Mouse (Mus musculus): ENCODE results near the gene Ascl2. TPM values are rescaled to one million over a fixed set of nuclear protein-coding genes. Genes with fewer than 3 reads are reported as not detected.

Gene Ascl2
- polyA plus RNA-seq, 1 experiment from 2014 or later: 0.91 TPM

DNA sequence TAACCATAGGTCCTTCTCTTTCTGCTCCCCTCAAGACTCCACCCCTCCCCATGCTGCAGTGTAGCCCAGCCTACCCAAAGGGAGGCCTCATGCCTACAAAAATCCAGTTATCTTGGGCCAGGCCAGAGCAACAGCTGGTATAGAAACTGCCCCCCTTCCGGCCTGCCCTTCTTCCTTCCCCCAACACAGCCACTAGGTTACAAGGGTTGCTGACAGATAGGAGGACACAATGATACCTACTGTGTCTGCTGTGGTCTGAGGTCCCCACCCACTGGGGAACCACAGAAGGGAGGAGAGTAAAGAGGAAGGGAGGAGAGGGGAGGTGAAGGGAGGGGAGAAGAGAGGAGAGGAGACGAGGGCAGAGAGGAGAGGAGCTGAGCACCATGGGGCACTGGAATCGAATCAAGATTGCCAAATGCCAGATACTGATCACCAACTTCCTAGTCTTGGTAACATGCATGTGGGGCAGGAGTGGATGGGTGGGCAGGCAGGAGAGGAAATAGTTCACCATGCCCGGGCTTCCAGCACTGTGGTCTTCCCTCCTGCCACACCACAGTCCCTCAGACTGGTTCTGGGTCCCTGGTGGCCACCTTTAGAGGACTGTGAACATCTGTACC, 35.8 kb upstream of the Ascl2 start, which contains the start of gene Tspan32:
Gene Tspan32, plus strand, starts transcription at position 320 of the 617 bp plus-strand sequence.
- Histone ChIP-seq H3K9ac (ENCODE audit: low read depth, low read length) (peak within 1 kb of the TSS; percentile 88), H3K9me3 (replicated peaks; ENCODE audit: control insufficient read depth, low read length) (no peaks in the 10 kb centered on the region), H3K27ac (ENCODE audit: low read length) (peak within 1 kb of the TSS; percentile 99), H3K27me3 (ENCODE audit: control insufficient read depth, insufficient read depth, low read depth, low read length) (no peaks in the 10 kb centered on the region), H3K4me1 (ENCODE audit: control insufficient read depth, low read depth, low read length) (peaks cover 52% of the 10 kb centered on the region), H3K4me3 (ENCODE audit: low read depth, low read length) (peak within 1 kb of the TSS; percentile 68), H3K4me2 (ENCODE audit: low read depth, low read length) (peak within 1 kb of the TSS; percentile 86), H3K36me3 (ENCODE audit: control insufficient read depth, insufficient read depth) (no peaks in the 10 kb centered on the region; the same call in 1 of the 2 replicates)
- 23% methylated on average over 4 of the region's 4 CpGs for WGBS (ENCODE audit: insufficient replicate concordance)
- ATAC-seq (ENCODE audit: low read depth): peak; percentile 50

DNA sequence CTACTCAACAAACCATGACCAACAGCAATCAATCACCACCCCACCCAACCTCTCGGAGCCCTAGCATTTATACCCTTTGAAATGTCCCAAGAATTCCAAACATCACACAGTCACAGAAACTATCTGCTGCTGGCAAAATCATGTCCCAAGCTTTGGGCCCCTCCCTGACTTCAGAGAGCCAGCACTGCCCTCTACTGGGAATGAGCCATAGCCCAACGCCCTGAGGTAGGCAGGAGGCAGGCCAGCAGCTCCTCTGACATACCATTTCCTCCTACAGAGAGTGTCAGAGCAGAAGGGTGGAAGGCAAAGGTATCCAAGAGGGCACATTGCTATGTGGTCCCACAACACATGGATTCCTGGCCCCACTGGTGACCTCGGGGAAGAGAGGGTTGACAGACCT, 33.6 kb upstream of the Ascl2 start:
- peaks cover 42% of the 10 kb centered on the region for H3K4me1 ChIP-seq (ENCODE audit: control insufficient read depth, low read depth, low read length)
- no peaks in the 10 kb centered on the region for H3K27me3 ChIP-seq (ENCODE audit: control insufficient read depth, insufficient read depth, low read depth, low read length)
- 0 out of 2 replicates have a peak overlapping the region, but pooled peaks have one; percentile 99 for H3K27ac ChIP-seq (ENCODE audit: low read length)
- no peak for ATAC-seq (ENCODE audit: low read depth)
- H3K4me2 ChIP-seq (ENCODE audit: low read depth, low read length): no peak overlapping the region
- H3K36me3 ChIP-seq (ENCODE audit: control insufficient read depth, insufficient read depth): no peaks in the 10 kb centered on the region
- no peaks in the 10 kb centered on the region for H3K9me3 ChIP-seq (replicated peaks; ENCODE audit: control insufficient read depth, low read length)
- no peak overlapping the region for H3K9ac ChIP-seq (ENCODE audit: low read depth, low read length)
- no peak overlapping the region for H3K4me3 ChIP-seq (ENCODE audit: low read depth, low read length)
- WGBS (ENCODE audit: insufficient replicate concordance): 16% methylated on average over 3 of the region's 3 CpGs

DNA sequence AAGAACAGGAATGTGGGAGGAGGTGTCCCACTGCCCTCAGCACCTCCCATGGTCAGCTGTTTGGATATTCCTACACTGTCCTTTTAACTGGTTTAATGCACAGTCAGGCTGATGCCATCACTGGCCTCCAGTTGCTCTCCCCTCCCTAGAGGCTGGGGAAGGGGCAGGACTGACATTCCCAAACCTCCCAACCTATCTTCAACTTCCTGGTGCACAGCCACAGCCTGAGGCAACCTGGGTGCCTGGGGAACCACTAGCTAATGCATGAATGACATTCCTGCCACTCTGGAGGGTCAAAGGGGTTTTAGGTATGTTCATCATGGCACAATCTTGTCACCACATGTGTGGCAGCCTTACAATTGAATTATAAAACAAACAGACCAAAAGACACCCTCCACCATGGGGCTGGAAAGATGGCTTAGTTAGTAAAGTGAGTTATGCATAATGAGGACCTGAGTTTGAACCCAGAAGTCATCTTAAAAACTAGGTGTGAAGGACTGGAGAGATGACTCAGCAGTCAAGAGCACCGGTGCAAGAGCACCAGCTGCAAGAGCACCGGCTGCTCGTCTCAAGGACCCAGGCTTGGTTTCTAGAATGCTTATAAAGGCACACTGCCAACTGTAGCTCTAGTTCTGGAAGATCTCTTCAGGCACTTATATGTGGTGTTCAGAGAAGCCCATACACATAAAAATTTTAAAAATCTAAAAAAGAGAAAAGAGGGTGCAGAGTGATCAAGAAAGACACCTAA, 28.5 kb upstream of the Ascl2 start:
- H3K9ac ChIP-seq (ENCODE audit: low read depth, low read length): no peak overlapping the region
- H3K27ac ChIP-seq (ENCODE audit: low read length): peak overlapping the region; percentile 57
- H3K4me2 ChIP-seq (ENCODE audit: low read depth, low read length): 0 out of 2 replicates have a peak overlapping the region, but pooled peaks have one; percentile 25
- no peaks in the 10 kb centered on the region for H3K36me3 ChIP-seq (ENCODE audit: control insufficient read depth, insufficient read depth)
- 33% methylated on average over 3 of the region's 3 CpGs for WGBS (ENCODE audit: insufficient replicate concordance)
- no peaks in the 10 kb centered on the region for H3K9me3 ChIP-seq (replicated peaks; ENCODE audit: control insufficient read depth, low read length)
- H3K4me3 ChIP-seq (ENCODE audit: low read depth, low read length): no peak overlapping the region
- H3K27me3 ChIP-seq (ENCODE audit: control insufficient read depth, insufficient read depth, low read depth, low read length): no peaks in the 10 kb centered on the region
- ATAC-seq (ENCODE audit: low read depth): no peak
- peaks cover 39% of the 10 kb centered on the region for H3K4me1 ChIP-seq (ENCODE audit: control insufficient read depth, low read depth, low read length)

DNA sequence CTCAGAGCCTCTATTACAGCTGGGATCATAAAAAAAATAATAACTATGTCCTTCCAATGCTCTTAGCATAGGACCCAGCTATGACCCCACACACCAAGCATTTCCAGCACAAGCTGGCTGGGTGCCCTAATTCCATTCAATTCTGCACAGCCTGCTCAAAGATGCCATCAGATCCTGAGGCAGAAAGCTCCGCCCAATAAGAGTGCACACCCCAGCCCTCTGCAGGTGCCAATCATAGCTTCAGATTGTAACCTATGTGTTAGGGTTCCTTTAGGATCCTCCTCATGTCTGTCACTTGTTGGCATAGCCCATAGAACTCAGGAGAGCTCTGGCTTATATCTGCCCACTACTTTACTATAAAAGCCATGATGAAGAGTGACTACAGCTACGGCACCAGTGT, 27.9 kb upstream of the Ascl2 start:
- Histone ChIP-seq H3K27me3 (ENCODE audit: control insufficient read depth, insufficient read depth, low read depth, low read length) (no peaks in the 10 kb centered on the region), H3K9me3 (replicated peaks; ENCODE audit: control insufficient read depth, low read length) (no peaks in the 10 kb centered on the region), H3K27ac (ENCODE audit: low read length) (peak overlapping the region; percentile 57), H3K9ac (ENCODE audit: low read depth, low read length) (no peak overlapping the region), H3K4me3 (ENCODE audit: low read depth, low read length) (no peak overlapping the region), H3K4me1 (ENCODE audit: control insufficient read depth, low read depth, low read length) (peaks cover 38% of the 10 kb centered on the region), H3K4me2 (ENCODE audit: low read depth, low read length) (peak overlapping the region; percentile 64), H3K36me3 (ENCODE audit: control insufficient read depth, insufficient read depth) (no peaks in the 10 kb centered on the region)
- 84% methylated on average over 2 of the region's 2 CpGs for WGBS (ENCODE audit: insufficient replicate concordance)
- peak; percentile 47 for ATAC-seq (ENCODE audit: low read depth)

DNA sequence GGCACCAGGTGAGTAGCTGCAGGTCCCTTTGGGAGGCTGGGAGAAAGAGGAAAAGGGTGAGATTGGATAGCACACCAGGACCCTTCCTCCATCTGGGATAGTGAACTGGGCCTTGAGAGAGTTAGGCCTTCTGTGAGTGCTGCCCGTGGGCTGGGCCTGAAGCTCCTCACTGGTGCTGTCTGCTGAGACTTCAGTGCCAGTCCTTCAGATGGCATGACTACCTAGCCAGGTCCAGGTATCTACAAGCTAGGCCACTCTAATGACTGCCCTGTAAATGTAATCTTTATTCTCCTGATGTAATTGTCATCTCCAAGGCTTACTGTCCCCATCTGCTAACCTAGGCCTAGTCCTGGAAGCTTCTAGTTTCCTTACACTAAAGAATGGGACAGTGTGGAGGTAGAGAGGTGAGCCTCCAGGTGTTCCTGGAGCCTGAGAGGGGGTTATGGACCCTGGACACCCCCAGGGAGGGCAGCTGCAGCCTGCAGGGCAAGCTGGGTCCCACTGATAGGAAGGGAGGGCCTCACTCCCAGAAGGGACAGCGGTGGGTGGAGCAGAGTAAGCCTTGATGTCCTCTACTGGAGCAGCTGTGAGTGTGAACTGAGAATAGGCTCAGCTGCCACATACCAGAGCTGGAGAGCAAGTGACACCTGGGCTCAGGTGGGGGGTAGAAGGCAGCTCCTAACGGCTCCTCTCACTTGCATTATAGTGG, 26.7 kb upstream of the Ascl2 start:
- Histone ChIP-seq H3K4me3 (ENCODE audit: low read depth, low read length) (peak overlapping the region; percentile 16), H3K9ac (ENCODE audit: low read depth, low read length) (peak overlapping the region; percentile 58)

DNA sequence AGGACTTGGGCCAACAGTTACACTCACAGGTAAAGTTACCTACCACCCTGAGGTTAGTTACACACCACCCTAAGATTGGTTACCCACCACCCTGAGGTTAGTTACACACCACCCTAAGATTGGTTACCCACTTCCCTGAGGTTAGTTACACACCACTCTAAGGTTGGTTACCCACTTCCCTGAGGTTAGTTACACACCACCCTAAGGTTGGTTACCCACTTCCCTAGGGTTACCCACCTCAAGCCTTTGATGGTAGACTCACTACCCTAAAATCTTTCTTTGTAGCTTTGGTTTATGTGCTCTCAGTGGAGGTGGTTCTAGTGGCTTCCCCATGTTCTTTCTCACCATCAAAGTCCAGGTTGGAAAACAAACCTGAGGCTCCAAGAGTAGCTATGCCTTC, 25.9 kb upstream of the Ascl2 start:
- Histone ChIP-seq H3K9ac (ENCODE audit: low read depth, low read length) (no peak overlapping the region), H3K9me3 (replicated peaks; ENCODE audit: control insufficient read depth, low read length) (no peaks in the 10 kb centered on the region), H3K27ac (ENCODE audit: low read length) (no peak overlapping the region; the same call in 1 of the 2 replicates), H3K27me3 (ENCODE audit: control insufficient read depth, insufficient read depth, low read depth, low read length) (no peaks in the 10 kb centered on the region), H3K4me1 (ENCODE audit: control insufficient read depth, low read depth, low read length) (peaks cover 38% of the 10 kb centered on the region), H3K4me3 (ENCODE audit: low read depth, low read length) (no peak overlapping the region), H3K4me2 (ENCODE audit: low read depth, low read length) (no peak overlapping the region), H3K36me3 (ENCODE audit: control insufficient read depth, insufficient read depth) (no peaks in the 10 kb centered on the region)
- ATAC-seq (ENCODE audit: low read depth): no peak

More for the DNA sequence above, 26.7 kb upstream of the Ascl2 start:
- H3K4me1 ChIP-seq (ENCODE audit: control insufficient read depth, low read depth, low read length): peaks cover 38% of the 10 kb centered on the region
- WGBS (ENCODE audit: insufficient replicate concordance): 43% methylated on average over 3 of the region's 3 CpGs
- no peaks in the 10 kb centered on the region for H3K36me3 ChIP-seq (ENCODE audit: control insufficient read depth, insufficient read depth)
- no peaks in the 10 kb centered on the region for H3K27me3 ChIP-seq (ENCODE audit: control insufficient read depth, insufficient read depth, low read depth, low read length)
- H3K27ac ChIP-seq (ENCODE audit: low read length): peak overlapping the region; percentile 87
- peak; percentile 99 for ATAC-seq (ENCODE audit: low read depth)
- H3K9me3 ChIP-seq (replicated peaks; ENCODE audit: control insufficient read depth, low read length): no peaks in the 10 kb centered on the region
- peak overlapping the region; percentile 64 for H3K4me2 ChIP-seq (ENCODE audit: low read depth, low read length)

DNA sequence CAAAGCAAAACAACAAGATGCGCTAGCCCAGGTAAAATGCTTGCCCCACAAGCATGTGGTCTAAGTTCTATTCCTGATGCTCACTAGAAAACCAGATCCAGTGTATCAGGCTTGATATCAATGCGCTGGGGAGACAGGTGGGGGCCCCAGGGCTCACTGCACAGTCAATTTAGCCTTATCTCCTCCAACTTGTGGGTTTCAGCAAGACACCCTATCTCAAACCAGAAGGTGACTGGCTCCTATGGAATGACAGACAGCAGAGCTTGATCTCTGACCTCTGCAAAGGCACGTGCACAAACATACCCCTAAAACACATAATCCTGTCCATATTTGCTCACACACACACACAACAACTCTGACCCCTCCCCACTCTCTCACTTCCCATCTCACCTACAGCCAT, 18.7 kb upstream of the Ascl2 start:
- no peak overlapping the region for H3K9ac ChIP-seq (ENCODE audit: low read depth, low read length)
- H3K4me1 ChIP-seq (ENCODE audit: control insufficient read depth, low read depth, low read length): peaks cover 17% of the 10 kb centered on the region
- 41% methylated on average over 3 of the region's 3 CpGs for WGBS (ENCODE audit: insufficient replicate concordance)
- no peak overlapping the region for H3K27ac ChIP-seq (ENCODE audit: low read length)
- no peak overlapping the region for H3K4me3 ChIP-seq (ENCODE audit: low read depth, low read length)
- ATAC-seq (ENCODE audit: low read depth): peak; percentile 91
- no peaks in the 10 kb centered on the region for H3K36me3 ChIP-seq (ENCODE audit: control insufficient read depth, insufficient read depth)
- H3K4me2 ChIP-seq (ENCODE audit: low read depth, low read length): peak overlapping the region; percentile 33; the same call in 1 of the 2 replicates
- H3K9me3 ChIP-seq (replicated peaks; ENCODE audit: control insufficient read depth, low read length): no peaks in the 10 kb centered on the region
- peaks cover 5% of the 10 kb centered on the region; the same call in 1 of the 2 replicates for H3K27me3 ChIP-seq (ENCODE audit: control insufficient read depth, insufficient read depth, low read depth, low read length)

DNA sequence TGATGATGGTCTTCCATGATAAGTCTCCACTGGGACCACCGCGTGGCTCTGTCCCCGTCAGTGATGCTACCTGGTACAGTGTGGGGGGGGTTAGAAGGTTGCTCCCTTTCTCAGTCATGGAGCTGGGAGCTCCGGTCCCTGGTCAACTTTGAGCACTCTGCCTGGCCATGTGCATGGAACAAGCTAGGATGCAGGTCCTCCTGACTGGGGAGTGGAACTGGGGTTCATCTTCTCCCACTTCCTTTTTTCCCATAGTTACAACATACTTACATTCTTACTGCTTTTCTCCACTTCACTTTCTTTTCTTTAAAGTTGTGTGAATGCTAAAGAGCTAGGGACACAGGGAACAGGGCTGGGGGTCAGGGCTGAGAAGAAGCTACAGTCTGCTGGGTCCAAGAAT, 16.1 kb upstream of the Ascl2 start:
- ATAC-seq (ENCODE audit: low read depth): no peak
- peaks cover 17% of the 10 kb centered on the region for H3K4me1 ChIP-seq (ENCODE audit: control insufficient read depth, low read depth, low read length)
- H3K27me3 ChIP-seq (ENCODE audit: control insufficient read depth, insufficient read depth, low read depth, low read length): peaks cover 5% of the 10 kb centered on the region; the same call in 1 of the 2 replicates
- no peaks in the 10 kb centered on the region for H3K36me3 ChIP-seq (ENCODE audit: control insufficient read depth, insufficient read depth)
- 81% methylated on average over 4 of the region's 4 CpGs for WGBS (ENCODE audit: insufficient replicate concordance)
- no peak overlapping the region for H3K4me2 ChIP-seq (ENCODE audit: low read depth, low read length)
- H3K9me3 ChIP-seq (replicated peaks; ENCODE audit: control insufficient read depth, low read length): no peaks in the 10 kb centered on the region
- H3K27ac ChIP-seq (ENCODE audit: low read length): no peak overlapping the region
- no peak overlapping the region for H3K4me3 ChIP-seq (ENCODE audit: low read depth, low read length)
- H3K9ac ChIP-seq (ENCODE audit: low read depth, low read length): no peak overlapping the region

Measured in liver, embryonic 16.5 days (tissue).